Mouse (Mus musculus) hindlimb bud, embryonic 11.5 days (tissue): ENCODE measurements around the gene Pip5k1a.
"Not testable (repeated sequence)": the region's sequence is repeated elsewhere in the genome, so short reads cannot be mapped to it uniquely, and the experiment has no call there.

ENCODE experiments used
- DNase-seq: peaks from one replicate; pipeline ENCODE4 v3.0.0-alpha.2; 2012; ENCODE audit warnings: low read depth, low spot score; ENCODE audit errors: extremely low spot score

Gene Pip5k1a

GRCm38 (mm10) chr3:95106338-95107117, at the start of gene Pip5k1a:
Pip5k1a (minus strand) TSS chr3:95106930.
- peak; percentile 100 for DNase-seq

GRCm38 (mm10) chr3:95153874-95154273, 47.1 kb upstream of the Pip5k1a start:
- DNase-seq, result no peak

GRCm38 (mm10) chr3:95147924-95148323, 41.2 kb upstream of the Pip5k1a start:
- no peak for DNase-seq

GRCm38 (mm10) chr3:95142617-95143011, 35.9 kb upstream of the Pip5k1a start:
- DNase-seq, result peak; percentile 54

GRCm38 (mm10) chr3:95141952-95142616, 35.4 kb upstream of the Pip5k1a start, which contains the start of gene Tnfaip8l2:
Tnfaip8l2 (minus strand) TSS chr3:95142360.
- no peak for DNase-seq

GRCm38 (mm10) chr3:95141474-95141873, 34.7 kb upstream of the Pip5k1a start:
- no peak for DNase-seq

GRCm38 (mm10) chr3:95140795-95141194, 34.1 kb upstream of the Pip5k1a start:
- no peak for DNase-seq

GRCm38 (mm10) chr3:95140289-95140595, 33.5 kb upstream of the Pip5k1a start:
- no peak for DNase-seq

GRCm38 (mm10) chr3:95139586-95140288, 33.0 kb upstream of the Pip5k1a start:
- no peak for DNase-seq

- DNase-seq, result no peak
These were observed 29.6 kb upstream of the Pip5k1a start for GRCm38 (mm10) chr3:95136336-95136735.

- no peak for DNase-seq
These were observed 28.8 kb upstream of the Pip5k1a start for GRCm38 (mm10) chr3:95135433-95136052.

- no peak for DNase-seq
These were observed 28.3 kb upstream of the Pip5k1a start for GRCm38 (mm10) chr3:95135023-95135422.

GRCm38 (mm10) chr3:95134133-95134532, 27.4 kb upstream of the Pip5k1a start:
- not testable (repeated sequence) for DNase-seq

- peak; percentile 94 for DNase-seq
These were observed 27.0 kb upstream of the Pip5k1a start, which contains the start of the genes Scnm1 and Lysmd1 for GRCm38 (mm10) chr3:95133680-95134101. Scnm1 (minus strand) TSS chr3:95134011. Lysmd1 (plus strand) TSS chr3:95134088.

- no peak for DNase-seq
These were observed 26.4 kb upstream of the Pip5k1a start for GRCm38 (mm10) chr3:95133176-95133575.

GRCm38 (mm10) chr3:95132389-95132788, 25.7 kb upstream of the Pip5k1a start:
- not testable (repeated sequence) for DNase-seq

GRCm38 (mm10) chr3:95130081-95130480, 23.4 kb upstream of the Pip5k1a start:
- DNase-seq, result no peak

GRCm38 (mm10) chr3:95129226-95129651, 22.5 kb upstream of the Pip5k1a start:
- no peak for DNase-seq

- no peak for DNase-seq
These were observed 18.2 kb upstream of the Pip5k1a start for GRCm38 (mm10) chr3:95124972-95125371.

GRCm38 (mm10) chr3:95124246-95124645, 17.5 kb upstream of the Pip5k1a start, which contains the start of gene Tmod4:
Tmod4 (plus strand) TSS chr3:95124476.
- DNase-seq, result no peak

GRCm38 (mm10) chr3:95121580-95121979, 14.8 kb upstream of the Pip5k1a start:
- no peak for DNase-seq
